Mouse (Mus musculus) limb, embryonic 15.5 days (tissue): Measurements from ENCODE around the gene Tns1. TPM values are rescaled to one million over a fixed set of nuclear protein-coding genes. Genes with fewer than 3 reads are reported as not detected.
A peak's percentile ranks its signal among the peaks of the same experiment; 100 is the strongest.

ENCODE experiments used
- ATAC-seq: fragments of 200-750 bp; cut with Nextera tagmentation; 2 replicates; pipeline ENCODE4 v1.8.0; 2017; ENCODE audit warnings: low read depth, moderate TSS enrichment; ENCODE audit not compliant: insufficient number of reproducible peaks, low FRiP score, low TSS enrichment
- H3K27ac ChIP-seq: fragments of 300-500 bp; sonication (generic); 2 replicates; pipeline ENCODE4 v1.5.1; 2015; ENCODE audit warnings: moderate library complexity, mild to moderate bottlenecking, inconsistent platforms
- H3K27me3 ChIP-seq: fragments of 300-500 bp; sonication (generic); 2 replicates; pipeline ENCODE4 v1.6.1; 2015; ENCODE audit warnings: inconsistent platforms
- H3K36me3 ChIP-seq: fragments of 300-500 bp; sonication (generic); 2 replicates; pipeline ENCODE4 v1.6.1; 2015; ENCODE audit warnings: inconsistent platforms
- H3K4me1 ChIP-seq: fragments of 300-500 bp; sonication (generic); 2 replicates; pipeline ENCODE4 v1.6.1; 2015; ENCODE audit warnings: inconsistent platforms
- H3K4me2 ChIP-seq: fragments of 300-500 bp; sonication (generic); 2 replicates; pipeline ENCODE4 v1.6.1; 2015; ENCODE audit warnings: mild to moderate bottlenecking, inconsistent platforms
- H3K4me3 ChIP-seq: fragments of 300-500 bp; sonication (generic); 2 replicates; pipeline ENCODE4 v1.5.1; 2015; ENCODE audit warnings: mild to moderate bottlenecking, inconsistent platforms
- H3K9ac ChIP-seq: fragments of 300-500 bp; sonication (generic); 2 replicates; pipeline ENCODE4 v1.6.1; 2015; ENCODE audit warnings: inconsistent platforms
- H3K9me3 ChIP-seq: fragments of 300-500 bp; sonication (generic); 2 replicates; pipeline ENCODE4 v1.6.1; 2016; ENCODE audit warnings: inconsistent platforms
- WGBS: fragments of 180-500 bp; shearing (Covaris S2); methylation state at CpG from one replicate; pipeline ENCODE4 v1.1.7; 2015; 5-methylcytosine and 5-hydroxymethylcytosine counted together
- polyA plus RNA-seq: library from polyadenylated mRNA; unstranded; fragments of >200 nt; fragmentation: Nextera tagmentation; extraction: Ambion mirVana; gene quantifications from 2 replicates; pipeline ENCODE4 v1.2.1, GENCODE M21; 2015

Gene Tns1
- polyA plus RNA-seq, 1 experiment from 2014 or later: 59.9 TPM

- H3K36me3 ChIP-seq: no peaks in the 10 kb centered on the region
- no peak overlapping the region for H3K4me2 ChIP-seq
- no peak for ATAC-seq
- no peaks in the 10 kb centered on the region for H3K9me3 ChIP-seq
- H3K4me3 ChIP-seq: no peak overlapping the region
- no peaks in the 10 kb centered on the region for H3K4me1 ChIP-seq
- no peaks in the 10 kb centered on the region for H3K27me3 ChIP-seq
- H3K27ac ChIP-seq: no peak overlapping the region
- 83% methylated on average over 6 of the region's 6 CpGs for WGBS
- H3K9ac ChIP-seq: no peak overlapping the region
Measured at GRCm38 (mm10) chr1:74149106-74149885, 25.0 kb upstream of the Tns1 start.

- H3K27me3 ChIP-seq: no peaks in the 10 kb centered on the region
- H3K27ac ChIP-seq: no peak overlapping the region
- H3K9ac ChIP-seq: no peak overlapping the region
- no peak overlapping the region for H3K4me2 ChIP-seq
- no peaks in the 10 kb centered on the region for H3K36me3 ChIP-seq
- H3K4me1 ChIP-seq: no peaks in the 10 kb centered on the region
- 73% methylated on average over 8 of the region's 8 CpGs for WGBS
- H3K9me3 ChIP-seq: no peaks in the 10 kb centered on the region
- ATAC-seq: no peak
- no peak overlapping the region for H3K4me3 ChIP-seq
Measured at GRCm38 (mm10) chr1:74141781-74142180, 17.5 kb upstream of the Tns1 start.

- ATAC-seq: no peak
- Histone ChIP-seq H3K27me3 (no peaks in the 10 kb centered on the region), H3K9ac (no peak overlapping the region), H3K4me2 (no peak overlapping the region), H3K4me3 (no peak overlapping the region), H3K36me3 (no peaks in the 10 kb centered on the region), H3K27ac (no peak overlapping the region), H3K4me1 (no peaks in the 10 kb centered on the region), H3K9me3 (no peaks in the 10 kb centered on the region)
- whole genome bisulfite sequencing: 68% methylated on average over 3 of the region's 3 CpGs
Measured at GRCm38 (mm10) chr1:74139415-74139814, 15.2 kb upstream of the Tns1 start.

- no peak overlapping the region for H3K4me3 ChIP-seq
- H3K9me3 ChIP-seq: no peaks in the 10 kb centered on the region
- no peak overlapping the region for H3K27ac ChIP-seq
- no peak overlapping the region for H3K9ac ChIP-seq
- WGBS: 75% methylated on average over 6 of the region's 6 CpGs
- no peak for ATAC-seq
- H3K36me3 ChIP-seq: no peaks in the 10 kb centered on the region
- H3K27me3 ChIP-seq: no peaks in the 10 kb centered on the region
- H3K4me2 ChIP-seq: no peak overlapping the region
- H3K4me1 ChIP-seq: no peaks in the 10 kb centered on the region
Measured at GRCm38 (mm10) chr1:74135326-74135950, 11.2 kb upstream of the Tns1 start.

- no peak for ATAC-seq
- Histone ChIP-seq H3K9ac (no peak overlapping the region), H3K27ac (no peak overlapping the region), H3K9me3 (no peaks in the 10 kb centered on the region), H3K36me3 (no peaks in the 10 kb centered on the region), H3K27me3 (no peaks in the 10 kb centered on the region), H3K4me2 (no peak overlapping the region), H3K4me1 (no peaks in the 10 kb centered on the region), H3K4me3 (no peak overlapping the region)
- WGBS: 69% methylated on average over 6 of the region's 6 CpGs
Measured at GRCm38 (mm10) chr1:74133954-74134353, 9.7 kb upstream of the Tns1 start.

GRCm38 (mm10) chr1:74132011-74132410 lies 7.8 kb upstream of the Tns1 start:
- no peak for ATAC-seq
- H3K27ac ChIP-seq: no peak overlapping the region
- no peaks in the 10 kb centered on the region for H3K27me3 ChIP-seq
- H3K9me3 ChIP-seq: no peaks in the 10 kb centered on the region
- no peak overlapping the region for H3K9ac ChIP-seq
- no peaks in the 10 kb centered on the region for H3K36me3 ChIP-seq
- H3K4me3 ChIP-seq: no peak overlapping the region
- H3K4me2 ChIP-seq: no peak overlapping the region
- WGBS: 71% methylated on average over 3 of the region's 3 CpGs
- no peaks in the 10 kb centered on the region for H3K4me1 ChIP-seq

- H3K4me2 ChIP-seq: no peak overlapping the region
- H3K4me3 ChIP-seq: no peak overlapping the region
- ATAC-seq: no peak
Measured at GRCm38 (mm10) chr1:74130883-74131659, 6.8 kb upstream of the Tns1 start.

GRCm38 (mm10) chr1:74124991-74125552 lies 823 bp upstream of the Tns1 start, which contains the start of gene Rufy4:
Gene Rufy4, plus strand, starts transcription at chr1:74125541.
- H3K9me3 ChIP-seq: no peaks in the 10 kb centered on the region
- H3K4me1 ChIP-seq: peaks cover 32% of the 10 kb centered on the region
- peak within 1 kb of the TSS; percentile 43 for H3K27ac ChIP-seq
- WGBS: 0% methylated on average over 12 of the region's 12 CpGs
- no peaks in the 10 kb centered on the region for H3K36me3 ChIP-seq
- peak within 1 kb of the TSS; percentile 98 for H3K4me2 ChIP-seq
- peak; percentile 31; the same call in 1 of the 2 replicates for ATAC-seq
- peak within 1 kb of the TSS; percentile 64 for H3K9ac ChIP-seq
- H3K27me3 ChIP-seq: peaks cover 27% of the 10 kb centered on the region; the same call in 1 of the 2 replicates
- peak within 1 kb of the TSS; percentile 60 for H3K4me3 ChIP-seq

More at GRCm38 (mm10) chr1:74130883-74131659, 6.8 kb upstream of the Tns1 start:
- no peak overlapping the region for H3K9ac ChIP-seq
- H3K27me3 ChIP-seq: 0 out of 2 replicates have a peak, but pooled peaks cover 4% of the 10 kb centered on the region
- H3K9me3 ChIP-seq: no peaks in the 10 kb centered on the region
- H3K36me3 ChIP-seq: no peaks in the 10 kb centered on the region
- no peak overlapping the region for H3K27ac ChIP-seq
- 85% methylated on average over 8 of the region's 8 CpGs for WGBS
- H3K4me1 ChIP-seq: no peaks in the 10 kb centered on the region

GRCm38 (mm10) chr1:74123215-74123614 lies 1.0 kb downstream of the Tns1 start:
- Histone ChIP-seq H3K27ac (no peak overlapping the region), H3K36me3 (no peaks in the 10 kb centered on the region), H3K9ac (no peak overlapping the region), H3K4me3 (no peak overlapping the region), H3K4me2 (no peak overlapping the region), H3K27me3 (peaks cover 27% of the 10 kb centered on the region; the same call in 1 of the 2 replicates), H3K9me3 (no peaks in the 10 kb centered on the region), H3K4me1 (peaks cover 36% of the 10 kb centered on the region)
- WGBS: 67% methylated on average over 8 of the region's 8 CpGs
- ATAC-seq: no peak

- no peaks in the 10 kb centered on the region for H3K36me3 ChIP-seq
- no peak overlapping the region for H3K27ac ChIP-seq
- peaks cover 36% of the 10 kb centered on the region for H3K4me1 ChIP-seq
- peaks cover 27% of the 10 kb centered on the region; the same call in 1 of the 2 replicates for H3K27me3 ChIP-seq
- WGBS: 47% methylated on average over 9 of the region's 9 CpGs
- ATAC-seq: no peak
- H3K4me2 ChIP-seq: no peak overlapping the region
- H3K9ac ChIP-seq: no peak overlapping the region
- no peaks in the 10 kb centered on the region for H3K9me3 ChIP-seq
- no peak overlapping the region for H3K4me3 ChIP-seq
Measured at GRCm38 (mm10) chr1:74121821-74122576, 2.2 kb downstream of the Tns1 start.

GRCm38 (mm10) chr1:74121138-74121537 lies 3.1 kb downstream of the Tns1 start:
- no peaks in the 10 kb centered on the region for H3K36me3 ChIP-seq

More at GRCm38 (mm10) chr1:74121138-74121537, 3.1 kb downstream of the Tns1 start:
- no peaks in the 10 kb centered on the region for H3K9me3 ChIP-seq
- no peak overlapping the region for H3K27ac ChIP-seq
- peaks cover 24% of the 10 kb centered on the region; the same call in 1 of the 2 replicates for H3K27me3 ChIP-seq
- H3K4me1 ChIP-seq: peaks cover 36% of the 10 kb centered on the region
- H3K4me2 ChIP-seq: no peak overlapping the region
- no peak overlapping the region for H3K9ac ChIP-seq
- 80% methylated on average over 7 of the region's 7 CpGs for whole genome bisulfite sequencing
- H3K4me3 ChIP-seq: no peak overlapping the region
- ATAC-seq: no peak
